Mouse (Mus musculus) liver, embryonic 13.5 days (tissue): ENCODE data around the gene Oas1h. TPM values are rescaled to one million over a fixed set of nuclear protein-coding genes. Genes with fewer than 3 reads are reported as not detected.
"Not testable (repeated sequence)": the region's sequence is repeated elsewhere in the genome, so short reads cannot be mapped to it uniquely, and the experiment has no call there.

Source experiments
- ATAC-seq: fragments of 200-750 bp; cut with Nextera tagmentation; 2 replicates; pipeline ENCODE4 v1.8.0; 2017; ENCODE audit warnings: low read depth, mild to moderate bottlenecking, moderate number of reproducible peaks, moderate library complexity
- DNase-seq: peaks from one replicate; pipeline ENCODE4 v3.0.0; 2022
- H3K27ac ChIP-seq: fragments of 300-500 bp; sonication (generic); 2 replicates; pipeline ENCODE4 v1.5.1; 2015; ENCODE audit warnings: moderate library complexity, mild to moderate bottlenecking, inconsistent platforms
- H3K27me3 ChIP-seq: fragments of 300-500 bp; sonication (generic); 2 replicates; pipeline ENCODE4 v1.6.1; 2015; ENCODE audit warnings: mild to moderate bottlenecking, inconsistent platforms
- H3K36me3 ChIP-seq: fragments of 300-500 bp; sonication (generic); 2 replicates; pipeline ENCODE4 v1.6.1; 2015; ENCODE audit warnings: mild to moderate bottlenecking, inconsistent platforms
- H3K4me1 ChIP-seq: fragments of 300-500 bp; sonication (generic); replicated peaks from 2 replicates; pipeline ENCODE4 v1.6.1; 2015; ENCODE audit warnings: inconsistent platforms
- H3K4me2 ChIP-seq: fragments of 300-500 bp; sonication (generic); 2 replicates; pipeline ENCODE4 v1.6.1; 2015; ENCODE audit warnings: inconsistent platforms, mild to moderate bottlenecking, moderate library complexity
- H3K4me3 ChIP-seq: fragments of 300-500 bp; sonication (generic); replicated peaks from 2 replicates; pipeline ENCODE4 v1.5.1; 2015; ENCODE audit warnings: mild to moderate bottlenecking, inconsistent platforms
- H3K9ac ChIP-seq: fragments of 300-500 bp; sonication (generic); 2 replicates; pipeline ENCODE4 v1.6.1; 2015; ENCODE audit warnings: mild to moderate bottlenecking, inconsistent platforms
- H3K9me3 ChIP-seq: fragments of 300-500 bp; sonication (generic); replicated peaks from 2 replicates; pipeline ENCODE4 v1.6.1; 2016; ENCODE audit warnings: inconsistent platforms
- WGBS: fragments of 180-500 bp; shearing (Covaris S2); methylation state at CpG from one replicate; pipeline ENCODE4 v1.1.7; 2015; ENCODE audit not compliant: insufficient replicate concordance; 5-methylcytosine and 5-hydroxymethylcytosine counted together
- polyA plus RNA-seq: library from polyadenylated mRNA; unstranded; fragments of >200 nt; fragmentation: Nextera tagmentation; extraction: Ambion mirVana; gene quantifications from 2 replicates; pipeline ENCODE4 v1.2.1, GENCODE M21; 2015

Gene Oas1h
- polyA plus RNA-seq, 1 experiment from 2014 or later: not detected

DNA sequence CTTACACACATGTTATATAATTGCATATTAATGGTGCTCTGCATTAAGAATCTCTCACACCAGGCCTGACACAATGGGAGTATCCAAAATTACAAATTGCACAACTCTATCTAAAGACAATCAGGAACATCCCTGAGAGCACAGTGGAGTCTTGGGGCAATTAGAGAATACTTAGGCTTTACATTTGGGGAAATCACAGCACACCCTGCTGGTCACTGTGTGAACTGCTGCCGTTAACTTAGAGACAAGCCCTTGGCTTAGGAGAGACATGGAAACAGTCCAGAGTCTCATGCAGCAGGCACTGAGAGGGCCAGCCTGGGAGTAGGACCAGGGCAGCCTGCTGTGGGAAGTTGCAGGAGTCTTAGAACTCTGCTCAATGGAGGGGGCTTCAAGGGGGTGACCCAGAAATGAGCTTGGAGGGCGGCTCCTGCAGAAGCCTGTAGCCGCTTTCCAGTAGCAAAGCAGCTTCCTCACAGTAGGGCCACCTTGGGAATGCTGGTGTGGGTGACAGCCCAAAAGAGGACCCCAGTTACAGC lies 11.6 kb upstream of the Oas1h start:
- no peak for DNase-seq
- 52% methylated on average over 3 of the region's 3 CpGs for WGBS

GRCm38 (mm10) chr5:120859241-120859640 lies 2.0 kb upstream of the Oas1h start:
- 0 out of 2 replicates have a peak, but pooled peaks cover 1% of the 10 kb centered on the region for H3K9me3 ChIP-seq
- DNase-seq (no peak), ATAC-seq (no peak)
- H3K4me1 ChIP-seq: no peaks in the 10 kb centered on the region
- H3K36me3 ChIP-seq: no peaks in the 10 kb centered on the region
- no peak overlapping the region for H3K4me3 ChIP-seq
- H3K4me2 ChIP-seq: no peak overlapping the region
- H3K9ac ChIP-seq: no peak overlapping the region
- H3K27ac ChIP-seq: no peak overlapping the region
- WGBS: 35% methylated on average over 2 of the region's 2 CpGs
- no peaks in the 10 kb centered on the region for H3K27me3 ChIP-seq

More for the DNA sequence above, 11.6 kb upstream of the Oas1h start:
- Histone ChIP-seq H3K27me3 (no peaks in the 10 kb centered on the region), H3K27ac (no peak overlapping the region), H3K9ac (no peak overlapping the region), H3K4me3 (no peak overlapping the region), H3K9me3 (0 out of 2 replicates have a peak, but pooled peaks cover 3% of the 10 kb centered on the region), H3K4me1 (no peaks in the 10 kb centered on the region), H3K4me2 (no peak overlapping the region), H3K36me3 (no peaks in the 10 kb centered on the region)
- ATAC-seq: no peak

DNA sequence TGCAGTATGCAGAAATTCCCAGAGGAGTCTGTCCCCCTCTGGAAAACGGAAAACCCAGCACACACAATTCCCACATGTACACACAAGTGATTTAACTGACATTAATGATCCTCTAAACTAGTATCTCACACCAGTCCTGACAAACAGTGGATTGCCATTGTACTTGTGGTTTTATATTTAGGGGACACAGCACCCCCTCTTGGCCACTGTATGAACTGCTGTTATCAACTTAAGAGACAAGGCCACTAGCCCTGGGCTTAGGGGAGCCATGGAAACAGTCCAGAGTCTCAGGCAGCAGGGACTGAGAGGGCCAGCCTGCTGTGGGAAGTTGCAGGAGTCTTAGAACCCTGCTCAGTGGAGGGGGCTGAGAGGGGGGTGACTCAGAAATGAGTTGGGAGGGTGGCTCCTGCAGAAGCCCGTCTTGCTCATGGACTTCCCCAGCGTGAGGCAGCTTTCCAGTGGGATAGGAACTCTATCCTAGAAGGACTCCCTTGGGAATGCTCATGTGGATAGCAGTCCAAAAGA lies 4.2 kb downstream of the Oas1h start:
- 55% methylated on average over 3 of the region's 3 CpGs for WGBS
- Histone ChIP-seq H3K4me1 (no peaks in the 10 kb centered on the region), H3K9me3 (no peaks in the 10 kb centered on the region), H3K27me3 (no peaks in the 10 kb centered on the region), H3K27ac (no peak overlapping the region), H3K36me3 (no peaks in the 10 kb centered on the region), H3K4me2 (no peak overlapping the region), H3K9ac (no peak overlapping the region), H3K4me3 (no peak overlapping the region)
- DNase-seq (no peak), ATAC-seq (no peak)

DNA sequence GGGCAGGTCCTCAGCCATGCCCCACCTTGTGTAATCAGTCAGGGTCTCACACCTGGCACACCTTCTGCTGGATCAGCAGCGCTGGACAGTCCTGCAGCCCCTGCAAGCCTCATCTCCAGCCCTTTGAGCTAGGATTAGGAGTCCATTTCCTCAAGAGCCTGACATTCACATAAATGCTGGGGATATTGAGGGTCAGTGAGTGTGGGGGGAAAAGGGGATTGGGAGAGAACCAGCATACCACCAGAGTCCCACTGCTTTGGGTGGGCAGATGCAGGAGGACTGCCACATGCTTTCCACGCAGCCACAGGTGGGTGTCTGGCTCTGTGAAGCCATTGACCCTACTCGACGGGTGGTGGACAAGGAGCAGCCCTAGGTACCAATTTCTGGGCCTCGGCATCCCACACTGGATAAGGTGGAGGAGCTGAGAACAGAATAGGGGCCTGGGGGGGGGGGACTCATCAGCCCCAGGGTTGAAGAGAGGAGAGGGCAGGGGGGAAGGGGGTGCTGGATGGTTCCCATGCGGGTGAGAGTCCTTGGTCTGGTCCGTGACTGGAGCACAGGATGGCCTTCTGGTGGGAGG lies 8.3 kb downstream of the Oas1h start:
- no peak overlapping the region for H3K4me3 ChIP-seq
- no peak overlapping the region for H3K27ac ChIP-seq
- ATAC-seq (no peak), DNase-seq (no peak)
- no peak overlapping the region for H3K9ac ChIP-seq
- no peaks in the 10 kb centered on the region for H3K36me3 ChIP-seq
- H3K9me3 ChIP-seq: no peaks in the 10 kb centered on the region
- no peak overlapping the region for H3K4me2 ChIP-seq
- 51% methylated on average over 7 of the region's 7 CpGs for WGBS
- H3K4me1 ChIP-seq: no peaks in the 10 kb centered on the region
- H3K27me3 ChIP-seq: no peaks in the 10 kb centered on the region

DNA sequence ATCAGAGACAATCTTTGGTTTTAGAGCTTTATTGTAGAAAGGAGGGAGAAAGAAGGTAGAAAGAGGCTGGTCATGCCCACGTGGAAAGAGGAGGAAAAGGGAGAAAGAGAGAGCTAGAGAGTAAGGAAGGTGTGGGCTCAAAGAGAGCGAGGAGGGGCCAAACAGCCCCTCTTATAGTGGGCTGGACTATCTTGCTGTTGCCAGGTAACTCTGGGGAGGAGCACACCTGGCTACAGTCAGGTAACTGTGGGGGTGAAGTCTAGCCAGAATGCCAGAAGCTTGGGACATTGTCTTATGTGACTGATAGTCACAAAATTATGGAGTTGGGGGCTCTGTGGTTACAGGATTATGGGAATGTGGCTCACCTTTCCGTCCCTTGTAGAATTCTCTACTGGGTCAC lies 8.9 kb downstream of the Oas1h start:
- 40% methylated on average over 3 of the region's 3 CpGs for WGBS
- no peak overlapping the region for H3K4me2 ChIP-seq
- no peaks in the 10 kb centered on the region for H3K27me3 ChIP-seq
- DNase-seq (no peak), ATAC-seq (no peak)
- no peaks in the 10 kb centered on the region for H3K9me3 ChIP-seq
- no peak overlapping the region for H3K27ac ChIP-seq
- H3K4me3 ChIP-seq: no peak overlapping the region
- H3K9ac ChIP-seq: no peak overlapping the region
- H3K36me3 ChIP-seq: no peaks in the 10 kb centered on the region
- H3K4me1 ChIP-seq: no peaks in the 10 kb centered on the region

- 63% methylated on average over 7 of the region's 7 CpGs for WGBS
- Histone ChIP-seq H3K4me2 (no peak overlapping the region), H3K4me3 (no peak overlapping the region), H3K4me1 (no peaks in the 10 kb centered on the region), H3K9me3 (no peaks in the 10 kb centered on the region), H3K27me3 (no peaks in the 10 kb centered on the region), H3K36me3 (no peaks in the 10 kb centered on the region), H3K27ac (no peak overlapping the region), H3K9ac (no peak overlapping the region)
- DNase-seq (no peak), ATAC-seq (no peak)
Measured at GRCm38 (mm10) chr5:120870782-120871181, 9.6 kb downstream of the Oas1h start.

DNA sequence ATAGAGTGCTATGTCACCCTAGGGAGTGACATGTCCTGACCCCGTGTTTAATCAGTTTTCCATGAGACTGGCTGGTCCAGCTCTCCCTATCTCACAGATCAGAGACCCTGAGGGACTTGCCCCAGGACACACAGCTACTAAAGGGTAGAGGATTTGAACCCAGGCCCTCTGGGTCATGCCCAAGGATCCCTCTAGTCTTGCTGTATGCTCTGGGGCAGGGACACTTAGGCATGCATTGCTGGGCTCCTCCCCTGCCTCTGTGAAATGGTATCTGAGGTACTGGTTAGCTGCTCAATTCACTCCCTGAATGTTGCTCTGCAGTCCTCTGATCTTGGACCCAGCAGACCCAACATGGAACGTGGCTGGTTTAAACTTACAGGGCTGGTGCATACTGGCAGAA lies 10.2 kb downstream of the Oas1h start:
- Histone ChIP-seq H3K9me3 (no peaks in the 10 kb centered on the region), H3K4me2 (no peak overlapping the region), H3K36me3 (no peaks in the 10 kb centered on the region), H3K27ac (no peak overlapping the region), H3K4me1 (no peaks in the 10 kb centered on the region), H3K4me3 (no peak overlapping the region), H3K9ac (no peak overlapping the region), H3K27me3 (no peaks in the 10 kb centered on the region)
- WGBS: 33% methylated on average over 2 of the region's 2 CpGs
- DNase-seq: no peak
- ATAC-seq: no peak

- 42% methylated on average over 2 of the region's 3 CpGs for WGBS
- DNase-seq, H3K9me3 ChIP-seq, H3K27ac ChIP-seq, H3K36me3 ChIP-seq, ATAC-seq, H3K4me3 ChIP-seq, H3K27me3 ChIP-seq, H3K4me2 ChIP-seq, H3K9ac ChIP-seq, H3K4me1 ChIP-seq: not testable (repeated sequence)
Measured at GRCm38 (mm10) chr5:120876839-120877238, 15.6 kb downstream of the Oas1h start.

DNA sequence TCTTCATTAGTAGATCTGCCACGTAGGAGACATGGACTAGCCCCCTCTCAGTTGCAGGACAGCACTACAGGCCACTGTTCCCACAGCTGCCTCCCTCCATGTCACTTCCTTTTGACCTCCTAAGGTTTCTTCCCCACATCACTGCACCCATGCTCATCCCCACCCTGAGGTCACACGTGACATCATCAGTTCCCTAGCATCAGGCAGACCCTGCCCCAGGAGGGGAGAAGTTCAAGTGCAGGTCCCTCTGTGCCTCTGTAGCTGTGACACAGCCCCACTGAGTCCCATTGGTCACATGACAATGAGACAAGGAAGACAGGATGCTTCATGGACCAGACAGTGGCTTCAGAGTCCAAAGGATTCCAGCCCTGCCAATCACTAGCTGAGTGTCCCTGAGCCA lies 16.2 kb downstream of the Oas1h start:
- H3K4me2 ChIP-seq, H3K27me3 ChIP-seq, H3K4me1 ChIP-seq, H3K36me3 ChIP-seq, DNase-seq, H3K4me3 ChIP-seq, ATAC-seq, H3K27ac ChIP-seq, H3K9ac ChIP-seq, H3K9me3 ChIP-seq: not testable (repeated sequence)
- WGBS: 46% methylated on average over 2 of the region's 2 CpGs

DNA sequence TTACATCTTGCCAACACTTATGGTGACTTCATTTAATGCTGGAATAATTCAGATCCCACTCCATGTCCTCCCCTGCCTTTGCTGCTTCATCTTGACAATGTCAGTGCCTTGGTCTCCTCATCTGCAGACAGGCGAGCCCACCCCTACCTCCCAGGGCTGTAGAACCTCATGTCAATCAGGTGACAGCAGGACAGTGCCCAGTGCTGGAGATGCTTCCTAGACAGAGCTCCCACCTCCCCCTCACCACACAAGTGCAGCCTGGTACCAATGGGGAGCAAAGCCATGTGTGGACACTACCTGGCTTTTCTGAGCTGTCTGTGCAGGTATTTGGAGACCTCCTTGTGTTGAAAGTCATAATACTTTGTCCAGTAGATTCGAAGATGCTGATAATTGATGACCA lies 17.6 kb downstream of the Oas1h start:
- not testable (repeated sequence) for ATAC-seq, H3K4me3 ChIP-seq, H3K4me1 ChIP-seq, DNase-seq, H3K36me3 ChIP-seq, H3K4me2 ChIP-seq, H3K9me3 ChIP-seq, H3K27me3 ChIP-seq, H3K27ac ChIP-seq, H3K9ac ChIP-seq
- WGBS: 19% methylated on average over 2 of the region's 2 CpGs

- not testable (repeated sequence) for ATAC-seq, H3K4me2 ChIP-seq, H3K4me3 ChIP-seq, H3K4me1 ChIP-seq, H3K27ac ChIP-seq, H3K27me3 ChIP-seq, H3K9ac ChIP-seq, H3K9me3 ChIP-seq, DNase-seq, H3K36me3 ChIP-seq
- WGBS: 68% methylated on average over 6 of the region's 6 CpGs
Measured at GRCm38 (mm10) chr5:120881681-120882080, 20.5 kb downstream of the Oas1h start.

DNA sequence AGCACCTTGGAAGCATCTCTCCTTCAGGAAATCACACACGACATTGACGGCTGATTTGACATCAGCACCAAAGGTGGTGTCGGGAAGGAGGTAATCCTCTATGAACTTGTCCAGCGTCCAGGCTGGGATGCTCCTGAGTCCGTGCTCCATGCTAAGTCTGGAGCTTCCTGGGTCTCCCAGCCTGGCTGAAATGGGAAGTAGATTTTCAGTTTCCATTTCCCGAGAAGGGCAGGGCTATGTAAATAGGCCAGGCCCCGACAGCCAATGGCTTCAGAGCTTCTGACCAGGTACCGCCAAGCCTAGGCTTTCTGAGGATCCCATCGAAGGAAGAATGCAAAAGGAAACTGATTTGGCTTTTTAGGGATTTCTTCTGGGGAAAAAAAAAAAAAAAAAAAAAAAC lies 26.2 kb downstream of the Oas1h start, which contains the start of gene Oas1g:
Gene Oas1g, minus strand, starts transcription at position 201 of the 400 bp plus-strand sequence.
- not testable (repeated sequence) for ATAC-seq, H3K27ac ChIP-seq, H3K9me3 ChIP-seq, H3K27me3 ChIP-seq, H3K36me3 ChIP-seq, DNase-seq, H3K4me1 ChIP-seq, H3K4me2 ChIP-seq, H3K9ac ChIP-seq, H3K4me3 ChIP-seq
- 9% methylated on average over 5 of the region's 9 CpGs for WGBS
